In the genomic region with DNA sequence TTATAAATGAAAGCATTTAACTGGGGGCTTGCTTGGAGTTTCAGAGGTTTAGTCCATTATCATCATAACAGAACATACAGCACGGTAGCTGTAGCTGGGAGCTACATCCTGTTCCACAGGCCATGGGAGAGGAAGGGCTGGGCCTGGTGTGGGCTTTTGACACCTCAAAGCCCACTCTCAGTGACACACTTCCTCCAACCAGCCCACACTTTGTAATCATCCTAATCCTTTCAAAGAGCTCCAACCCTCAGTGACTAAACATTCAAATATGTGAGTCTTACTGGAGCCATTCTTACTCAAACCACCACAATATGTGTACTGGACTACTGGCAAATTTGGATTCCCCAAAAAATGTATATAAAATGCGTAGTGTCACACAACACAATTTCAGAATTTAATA, we compare ENCODE assay signal across 22 mouse cellular contexts. TPM values are rescaled to one million over a fixed set of nuclear protein-coding genes. Genes with fewer than 3 reads are reported as not detected.
DNase-seq lines count a peak whose midpoint lies in the region; TF ChIP-seq lines count a peak whose summit lies in the region.
"Had no signal": no experiment of that assay in that cellular context is flagged by ENCODE, and none has a peak within 500 bp of the region (broad histone marks: within the 10 kb centered on the region; RNA-seq: fewer than 3 reads in every experiment).

No protein-coding gene starts in this region.

- peaks cover 0 to 40% of the 10 kb centered on the region in 2 experiments; a peak in 2 of 4 replicates for H3K36me3 ChIP-seq in MEL (ENCODE audit: control insufficient read depth in 1 of 2, insufficient read depth in 2 of 2, low read length in 2 of 2)
- H3K36me3 ChIP-seq: embryonic facial prominence, embryonic 10.5 days; embryonic facial prominence, embryonic 12.5 days; forebrain, embryonic 15.5 days; G1E had no signal

- H3K9ac ChIP-seq in MEL (ENCODE audit: control insufficient read depth, low read depth, low read length, poor library complexity, severe bottlenecking) = no peak overlapping the region
- H3K9ac ChIP-seq: embryonic facial prominence, embryonic 12.5 days; forebrain, embryonic 13.5 days; forebrain, embryonic 15.5 days; forebrain, postnatal 0 days had no signal

- TF ChIP-seq CTCF in MEL (IDR thresholded peaks at IDR 0.05 in 2 of 3, conservative IDR thresholded peaks at IDR 0.05 in 1 of 3; ENCODE audit: control insufficient read depth in 1 of 3, insufficient read depth in 1 of 3, low read depth in 2 of 3, low read length in 3 of 3, poor library complexity in 1 of 3, severe bottlenecking in 1 of 3) = no peak

- DNase-seq in 3134 (ENCODE audit: extremely low read depth, insufficient read length, low spot score) (peak; percentile 10), 3T3-L1 (ENCODE audit: low read depth, low spot score) (peak; percentile 66), MEL (ENCODE audit: low read depth, low spot score) (peak; percentile 39)
- DNase-seq in right cerebral cortex, postnatal 10 days (ENCODE audit: low spot score in 2 of 2) = no peak
- no peak for DNase-seq in right cerebral cortex, adult 2 months (ENCODE audit: low spot score in 2 of 2)
- no peak for DNase-seq in kidney, adult 9 months
- DNase-seq: adrenal gland, adult 8-10 months; adrenal gland, postnatal 14 days; adrenal gland, postnatal 36 days; B cell, adult 2 months; cerebellum, adult 11-12 months; cerebellum, adult 2 months; cerebellum, adult 9-10 months; cerebellum, postnatal 10 days; cerebellum, postnatal 25 days; forebrain, postnatal 0 days had no signal

- H3K4me3 ChIP-seq in MEL (ENCODE audit: control insufficient read depth in 1 of 2, insufficient read depth in 1 of 2, low read depth in 2 of 2, low read length in 2 of 2) = no peak overlapping the region
- H3K4me3 ChIP-seq: embryonic facial prominence, embryonic 10.5 days; embryonic facial prominence, embryonic 12.5 days; forebrain, embryonic 13.5 days; forebrain, embryonic 15.5 days had no signal

- TF ChIP-seq EP300 in MEL (IDR thresholded peaks at IDR 0.05; ENCODE audit: low read depth in 1 of 2, low read length in 2 of 2) = peak; percentile 11 to 28; a peak in 1 of 4 replicates

- H3K4me1 ChIP-seq in MEL (ENCODE audit: control insufficient read depth in 1 of 2, insufficient read depth in 2 of 2, low read length in 2 of 2) = peaks cover 33% of the 10 kb centered on the region in 2 experiments
- H3K4me1 ChIP-seq: embryonic facial prominence, embryonic 10.5 days; embryonic facial prominence, embryonic 12.5 days; forebrain, embryonic 13.5 days; forebrain, embryonic 15.5 days had no signal

- no peaks in the 10 kb centered on the region for H3K79me2 ChIP-seq in MEL (ENCODE audit: control insufficient read depth, insufficient read depth, low read length, poor library complexity)

- H3K9me3 ChIP-seq in MEL (replicated peaks; ENCODE audit: insufficient read depth, low read length) = no peaks in the 10 kb centered on the region
- H3K9me3 ChIP-seq: embryonic facial prominence, embryonic 10.5 days; embryonic facial prominence, embryonic 12.5 days; forebrain, embryonic 13.5 days; forebrain, embryonic 15.5 days; G1E had no signal

- H3K27ac ChIP-seq in MEL (ENCODE audit: control insufficient read depth, low read depth, low read length) = 0 out of 2 replicates have a peak overlapping the region, but pooled peaks have one; percentile 4
- H3K27ac ChIP-seq: embryonic facial prominence, embryonic 10.5 days; embryonic facial prominence, embryonic 12.5 days; forebrain, embryonic 13.5 days; forebrain, embryonic 15.5 days had no signal

- no peak for TF ChIP-seq RAD21 in MEL (IDR thresholded peaks at IDR 0.05; ENCODE audit: low read depth, low read length)

- no peak for TF ChIP-seq POLR2A in MEL (IDR thresholded peaks at IDR 0.05; ENCODE audit: control insufficient read depth in 1 of 2, insufficient read depth in 1 of 2, low read depth in 1 of 2, low read length in 2 of 2, poor library complexity in 1 of 2)

- no peaks in the 10 kb centered on the region for H3K27me3 ChIP-seq in MEL (ENCODE audit: control insufficient read depth in 1 of 2, insufficient read depth in 2 of 2, low read length in 2 of 2)
- H3K27me3 ChIP-seq: CH12.LX; embryonic facial prominence, embryonic 12.5 days; forebrain, embryonic 13.5 days; forebrain, embryonic 15.5 days had no signal

TF ChIP-seq in MEL, 35 proteins besides CTCF, POLR2A, EP300 and RAD21:
- TF ChIP-seq CHD1 (IDR thresholded peaks at IDR 0.05; ENCODE audit: low read depth, low read length) (no peak), MEF2A (IDR thresholded peaks at IDR 0.05; ENCODE audit: extremely low read depth, insufficient replicate concordance, low read depth, low read length, poor library complexity, severe bottlenecking) (no peak), KAT2A (conservative IDR thresholded peaks at IDR 0.05; ENCODE audit: low read depth, low read length) (no peak), TCF12 (IDR thresholded peaks at IDR 0.05; ENCODE audit: low read depth, low read length) (no peak), MXI1 (IDR thresholded peaks at IDR 0.05; ENCODE audit: low read depth, low read length) (no peak), MYB (IDR thresholded peaks at IDR 0.05; ENCODE audit: low read depth, low read length) (no peak), ETS1 (IDR thresholded peaks at IDR 0.05; ENCODE audit: low read depth, low read length) (no peak), SMC3 (IDR thresholded peaks at IDR 0.05; ENCODE audit: low read depth, low read length) (no peak), HCFC1 (IDR thresholded peaks at IDR 0.05; ENCODE audit: low read depth, low read length) (no peak), CHD2 (IDR thresholded peaks at IDR 0.05; ENCODE audit: low read length) (no peak), POLR2AphosphoS2 (IDR thresholded peaks at IDR 0.05; ENCODE audit: low read length) (no peak), GABPA (IDR thresholded peaks at IDR 0.05; ENCODE audit: low read depth, low read length) (no peak), UBTF (IDR thresholded peaks at IDR 0.05; ENCODE audit: borderline replicate concordance, insufficient read depth, low read depth, low read length) (no peak), MAZ (IDR thresholded peaks at IDR 0.05; ENCODE audit: low read depth, low read length) (no peak)
TF ChIP-seq in MEL: peak in this region for 0.

RNA-seq across cellular contexts. Expression of a gene that starts 9.3 kb away (rescaled TPM):
- total RNA-seq in MEL (2012; rRNA removed) = 36.4 and 37.1 TPM in 2 replicates
- polyA plus RNA-seq in MEL (2012; ENCODE audit: insufficient read depth in 1 of 2, insufficient read length in 2 of 2, low read depth in 1 of 2, low replicate concordance in 2 of 2, missing spikeins in 1 of 2) = 10 to 100 TPM in 1 of 2 experiments, not detected in 1; 66.5 TPM

Comparison
In these comparisons a context has a peak if more than half of its experiments do, and no peak if none do; other contexts are left out.
1. DNase-seq: peak in 3134 (single experiment), 3T3-L1 (single experiment) and MEL (single experiment); none in right cerebral cortex, postnatal 10 days (0 of 2), right cerebral cortex, adult 2 months (0 of 2) and kidney, adult 9 months (single experiment).